Mouse (Mus musculus) heart, embryonic 14.5 days (tissue): ENCODE results near the gene Ceacam19. TPM values are rescaled to one million over a fixed set of nuclear protein-coding genes. Genes with fewer than 3 reads are reported as not detected.

Experiments
- ATAC-seq: fragments of 200-750 bp; cut with Nextera tagmentation; 2 replicates; pipeline ENCODE4 v1.8.0; 2017; ENCODE audit warnings: low read depth, moderate TSS enrichment; ENCODE audit not compliant: insufficient number of reproducible peaks, insufficient read depth, low FRiP score
- H3K27ac ChIP-seq, 2 experiments: fragments of 200-500 bp in 1 of 2; fragments of 300-500 bp in 1 of 2; sonication (generic) in 1 of 2; replicated peaks in 1 of 2; 2 replicates each; pipeline ENCODE4 v1.5.1; 2012 to 2014; ENCODE audit warnings: low read depth in 2 of 2, low read length in 2 of 2, control low read depth in 1 of 2, mild to moderate bottlenecking in 1 of 2, mixed read lengths in 1 of 2; ENCODE audit not compliant: control insufficient read depth in 1 of 2, insufficient read depth in 1 of 2
- H3K27me3 ChIP-seq: fragments of 300-500 bp; sonication (generic); 2 replicates; pipeline ENCODE4 v1.6.1; 2014; ENCODE audit warnings: mild to moderate bottlenecking, low read length, control low read depth; ENCODE audit not compliant: control insufficient read depth, insufficient read depth
- H3K36me3 ChIP-seq: fragments of 300-500 bp; sonication (generic); 2 replicates; pipeline ENCODE4 v1.6.1; 2014; ENCODE audit warnings: mild to moderate bottlenecking, control low read depth, low read length, mixed read lengths; ENCODE audit not compliant: control insufficient read depth, insufficient read depth
- H3K4me1 ChIP-seq, 2 experiments: fragments of 200-500 bp in 1 of 2; fragments of 300-500 bp in 1 of 2; sonication (generic) in 1 of 2; 2 replicates each; pipeline ENCODE4 v1.6.1; 2012 to 2014; ENCODE audit warnings: low read length in 2 of 2, control low read depth in 1 of 2, mixed read lengths in 1 of 2; ENCODE audit not compliant: control insufficient read depth in 2 of 2, insufficient read depth in 2 of 2
- H3K4me2 ChIP-seq: fragments of 300-500 bp; sonication (generic); 2 replicates; pipeline ENCODE4 v1.6.1; 2014; ENCODE audit warnings: mild to moderate bottlenecking, low read length
- H3K4me3 ChIP-seq, 2 experiments: fragments of 200-500 bp in 1 of 2; fragments of 300-500 bp in 1 of 2; sonication (generic) in 1 of 2; 2 replicates each; pipeline ENCODE4 v1.5.1; 2012 to 2014; ENCODE audit warnings: low read length in 2 of 2, mild to moderate bottlenecking in 2 of 2, control low read depth in 1 of 2, low read depth in 1 of 2, moderate library complexity in 1 of 2; ENCODE audit not compliant: control insufficient read depth in 1 of 2, insufficient read depth in 1 of 2
- H3K9ac ChIP-seq: fragments of 300-500 bp; sonication (generic); 2 replicates; pipeline ENCODE4 v1.6.1; 2014; ENCODE audit warnings: mild to moderate bottlenecking, low read length
- H3K9me3 ChIP-seq: fragments of 300-500 bp; sonication (generic); 2 replicates; pipeline ENCODE4 v1.6.1; 2016; ENCODE audit warnings: low read length, control low read depth; ENCODE audit not compliant: control insufficient read depth
- WGBS: fragments of 180-500 bp; shearing (Covaris S2); extraction: QIAGEN DNeasy Blood & Tissue Kit; methylation state at CpG from one replicate; pipeline ENCODE4 v1.1.7; 2014; 5-methylcytosine and 5-hydroxymethylcytosine counted together
- polyA plus RNA-seq: library from polyadenylated mRNA; unstranded; fragments of >200 nt; fragmentation: Nextera tagmentation; extraction: Ambion mirVana; gene quantifications from 2 replicates; pipeline ENCODE4 v1.2.1, GENCODE M21; 2014

Ceacam19 gene
- polyA plus RNA-seq, 1 experiment from 2014 or later = not detected

GRCm38 (mm10) chr7:19875948-19876682 is 11.7 kb downstream of the Ceacam19 start:
- Histone ChIP-seq H3K4me3 (no peak overlapping the region), H3K36me3 (no peaks in the 10 kb centered on the region), H3K9me3 (no peaks in the 10 kb centered on the region), H3K27ac (no peak overlapping the region), H3K4me1 (peaks cover under 1 to 3% of the 10 kb centered on the region in 2 experiments; a peak in 1 of 4 replicates), H3K9ac (no peak overlapping the region), H3K4me2 (no peak overlapping the region), H3K27me3 (no peaks in the 10 kb centered on the region)
- no peak for ATAC-seq
- WGBS = 41% methylated on average over 13 of the region's 13 CpGs

GRCm38 (mm10) chr7:19871943-19872601 is 15.7 kb downstream of the Ceacam19 start:
- H3K4me2 ChIP-seq = no peak overlapping the region
- no peaks in the 10 kb centered on the region for H3K36me3 ChIP-seq
- H3K9ac ChIP-seq = no peak overlapping the region
- WGBS = 28% methylated on average over 5 of the region's 5 CpGs
- no peak overlapping the region for H3K27ac ChIP-seq
- no peaks in the 10 kb centered on the region for H3K27me3 ChIP-seq
- H3K4me1 ChIP-seq = peaks cover 3 to 4% of the 10 kb centered on the region in 2 experiments; a peak in 1 of 4 replicates
- no peak overlapping the region for H3K4me3 ChIP-seq
- H3K9me3 ChIP-seq = no peaks in the 10 kb centered on the region
- no peak for ATAC-seq

GRCm38 (mm10) chr7:19871137-19871621 is 16.6 kb downstream of the Ceacam19 start:
- Histone ChIP-seq H3K27me3 (no peaks in the 10 kb centered on the region), H3K4me2 (no peak overlapping the region), H3K36me3 (no peaks in the 10 kb centered on the region), H3K4me3 (no peak overlapping the region), H3K4me1 (peaks cover 3 to 4% of the 10 kb centered on the region in 2 experiments; a peak in 1 of 4 replicates), H3K27ac (no peak overlapping the region), H3K9me3 (no peaks in the 10 kb centered on the region), H3K9ac (no peak overlapping the region)
- WGBS = 51% methylated on average over 10 of the region's 10 CpGs
- ATAC-seq = 0 out of 2 replicates have a peak, but pooled peaks have one; percentile 14

GRCm38 (mm10) chr7:19867751-19868399 is 19.9 kb downstream of the Ceacam19 start:
- H3K36me3 ChIP-seq = no peaks in the 10 kb centered on the region
- no peak for ATAC-seq
- no peak overlapping the region for H3K27ac ChIP-seq
- no peak overlapping the region for H3K9ac ChIP-seq
- 79% methylated on average over 16 of the region's 16 CpGs for WGBS
- H3K27me3 ChIP-seq = no peaks in the 10 kb centered on the region
- H3K4me1 ChIP-seq = peaks cover 8 to 9% of the 10 kb centered on the region in 2 experiments; a peak in 3 of 4 replicates
- H3K4me2 ChIP-seq = no peak overlapping the region
- H3K9me3 ChIP-seq = no peaks in the 10 kb centered on the region
- H3K4me3 ChIP-seq = no peak overlapping the region

GRCm38 (mm10) chr7:19866490-19866889 is 21.3 kb downstream of the Ceacam19 start:
- Histone ChIP-seq H3K36me3 (no peaks in the 10 kb centered on the region), H3K27ac (no peak overlapping the region), H3K4me1 (peaks cover 6 to 8% of the 10 kb centered on the region in 2 experiments; a peak in 3 of 4 replicates), H3K4me3 (no peak overlapping the region), H3K9me3 (no peaks in the 10 kb centered on the region), H3K4me2 (no peak overlapping the region), H3K27me3 (no peaks in the 10 kb centered on the region), H3K9ac (no peak overlapping the region)
- WGBS = 72% methylated on average over 6 of the region's 6 CpGs
- no peak for ATAC-seq

GRCm38 (mm10) chr7:19865246-19866036 is 22.3 kb downstream of the Ceacam19 start:
- Histone ChIP-seq H3K9me3 (no peaks in the 10 kb centered on the region), H3K27me3 (no peaks in the 10 kb centered on the region), H3K4me2 (no peak overlapping the region), H3K4me1 (peaks cover 4 to 5% of the 10 kb centered on the region in 2 experiments; a peak in 3 of 4 replicates), H3K4me3 (no peak overlapping the region), H3K36me3 (no peaks in the 10 kb centered on the region), H3K27ac (no peak overlapping the region), H3K9ac (no peak overlapping the region)
- 66% methylated on average over 8 of the region's 8 CpGs for WGBS
- ATAC-seq = no peak

GRCm38 (mm10) chr7:19864241-19864640 is 23.5 kb downstream of the Ceacam19 start:
- H3K27me3 ChIP-seq = no peaks in the 10 kb centered on the region
- H3K9me3 ChIP-seq = no peaks in the 10 kb centered on the region
- no peak overlapping the region for H3K4me2 ChIP-seq
- H3K36me3 ChIP-seq = no peaks in the 10 kb centered on the region
- no peak overlapping the region for H3K27ac ChIP-seq
- H3K4me3 ChIP-seq = no peak overlapping the region
- H3K4me1 ChIP-seq = peaks cover 4 to 5% of the 10 kb centered on the region in 2 experiments; a peak in 3 of 4 replicates
- ATAC-seq = no peak
- H3K9ac ChIP-seq = no peak overlapping the region
- 44% methylated on average over 2 of the region's 2 CpGs for WGBS
